Mouse (Mus musculus): Measurements from ENCODE around the gene Pwwp2b.
A peak's percentile ranks its signal among the peaks of the same experiment; 100 is the strongest.

GRCm38 (mm10) chr7:139303280-139304011, 55.2 kb downstream of the Pwwp2b start:
- TF ChIP-seq CTCF (IDR thresholded peaks at IDR 0.05; ENCODE audit: control insufficient read depth, insufficient read depth, low read length) = peak; percentile 98
- no peak for TF ChIP-seq POLR2A (IDR thresholded peaks at IDR 0.05; ENCODE audit: borderline replicate concordance, control insufficient read depth, low read depth, low read length)

All from bone marrow, adult 2 months (tissue).